Mouse (Mus musculus) heart, postnatal 0 days (tissue): Measurements from ENCODE around the gene Rps6. TPM values are rescaled to one million over a fixed set of nuclear protein-coding genes. Genes with fewer than 3 reads are reported as not detected.
"Not testable (repeated sequence)": the region's sequence is repeated elsewhere in the genome, so short reads cannot be mapped to it uniquely, and the experiment has no call there.

Source experiments
- ATAC-seq: fragments of 200-750 bp; cut with Nextera tagmentation; 2 replicates; pipeline ENCODE4 v1.8.0; 2017; ENCODE audit warnings: low read depth, moderate number of reproducible peaks, moderate library complexity; ENCODE audit not compliant: insufficient read depth
- DNase-seq: peaks from one replicate; pipeline ENCODE4 v3.0.0-alpha.2; 2016; ENCODE audit warnings: low spot score
- H3K27ac ChIP-seq: fragments of 300-500 bp; sonication (generic); 2 replicates; pipeline ENCODE4 v1.5.1; 2014; ENCODE audit warnings: low read depth, mild to moderate bottlenecking
- H3K27me3 ChIP-seq: fragments of 300-500 bp; sonication (generic); 2 replicates; pipeline ENCODE4 v1.6.1; 2014; ENCODE audit warnings: low read length, mixed read lengths; ENCODE audit not compliant: control insufficient read depth, insufficient read depth
- H3K36me3 ChIP-seq: fragments of 300-500 bp; sonication (generic); replicated peaks from 2 replicates; pipeline ENCODE4 v1.6.1; 2014; ENCODE audit warnings: low read length, mixed read lengths; ENCODE audit not compliant: control insufficient read depth, insufficient read depth
- H3K4me1 ChIP-seq: fragments of 300-500 bp; sonication (generic); 2 replicates; pipeline ENCODE4 v1.6.1; 2014; ENCODE audit warnings: antibody characterized with exemption; ENCODE audit not compliant: control insufficient read depth, insufficient read depth
- H3K4me2 ChIP-seq: fragments of 300-500 bp; sonication (generic); 2 replicates; pipeline ENCODE4 v1.6.1; 2014; ENCODE audit warnings: low read depth, mild to moderate bottlenecking, low read length, moderate library complexity
- H3K4me3 ChIP-seq: fragments of 300-500 bp; sonication (generic); 2 replicates; pipeline ENCODE4 v1.5.1; 2014; ENCODE audit warnings: low read depth, low read length
- H3K9ac ChIP-seq: fragments of 300-500 bp; sonication (generic); replicated peaks from 2 replicates; pipeline ENCODE4 v1.6.1; 2014; ENCODE audit warnings: low read depth, low read length, mixed read lengths
- H3K9me3 ChIP-seq: fragments of 300-500 bp; sonication (generic); replicated peaks from 2 replicates; pipeline ENCODE4 v1.6.1; 2016; ENCODE audit warnings: low read length; ENCODE audit not compliant: control insufficient read depth
- CTCF ChIP-seq: IDR thresholded peaks from 2 replicates; pipeline ENCODE4 v1.5.1; 2016; ENCODE audit warnings: antibody characterized with exemption, control low read depth, low read depth
- EP300 ChIP-seq: IDR thresholded peaks from 2 replicates; pipeline ENCODE4 v1.6.1; 2016; ENCODE audit warnings: antibody characterized with exemption, low read depth
- WGBS: fragments of 180-500 bp; shearing (Covaris S2); extraction: QIAGEN DNeasy Blood & Tissue Kit; methylation state at CpG from one replicate; pipeline ENCODE4 v1.1.7; 2014; 5-methylcytosine and 5-hydroxymethylcytosine counted together
- polyA plus RNA-seq: library from polyadenylated mRNA; unstranded; fragments of >200 nt; fragmentation: Nextera tagmentation; extraction: Ambion mirVana; gene quantifications from 2 replicates; pipeline ENCODE4 v1.2.1, GENCODE M21; 2015
- total RNA-seq: library from RNA; depleted of rRNA; stranded (reverse); fragments of >200 nt; gene quantifications from 2 replicates; pipeline ENCODE4 v1.2.3, GENCODE M21; 2014; ENCODE audit warnings: low replicate concordance

Rps6 gene
- total and polyA plus RNA-seq, 2 experiments from 2014 or later, result 324 to 1,057 TPM

GRCm38 (mm10) chr4:86851331-86851730, 5.9 kb downstream of the Rps6 start:
- Histone ChIP-seq H3K9ac (no peak overlapping the region), H3K4me1 (0 out of 2 replicates have a peak, but pooled peaks cover 6% of the 10 kb centered on the region), H3K36me3 (peaks cover 48% of the 10 kb centered on the region), H3K27me3 (no peaks in the 10 kb centered on the region), H3K4me3 (no peak overlapping the region), H3K27ac (no peak overlapping the region), H3K9me3 (no peaks in the 10 kb centered on the region), H3K4me2 (no peak overlapping the region)
- WGBS, result 48% methylated on average over 2 of the region's 2 CpGs
- DNase-seq (no peak), ATAC-seq (no peak)
- no peak for TF ChIP-seq CTCF

GRCm38 (mm10) chr4:86847246-86847645, 10.0 kb downstream of the Rps6 start:
- H3K4me2 ChIP-seq, result no peak overlapping the region
- no peak overlapping the region for H3K9ac ChIP-seq
- H3K36me3 ChIP-seq, result peaks cover 47% of the 10 kb centered on the region
- H3K27me3 ChIP-seq, result no peaks in the 10 kb centered on the region
- H3K9me3 ChIP-seq, result no peaks in the 10 kb centered on the region
- H3K4me3 ChIP-seq, result no peak overlapping the region
- DNase-seq (no peak), ATAC-seq (no peak)
- no peak overlapping the region for H3K27ac ChIP-seq
- TF ChIP-seq EP300, result no peak
- TF ChIP-seq CTCF, result no peak
- 60% methylated on average over 2 of the region's 2 CpGs for WGBS
- no peaks in the 10 kb centered on the region for H3K4me1 ChIP-seq

- Histone ChIP-seq H3K36me3 (peaks cover 65% of the 10 kb centered on the region), H3K9ac (no peak overlapping the region), H3K27me3 (no peaks in the 10 kb centered on the region), H3K4me2 (no peak overlapping the region), H3K9me3 (no peaks in the 10 kb centered on the region), H3K4me3 (no peak overlapping the region), H3K27ac (no peak overlapping the region), H3K4me1 (no peaks in the 10 kb centered on the region)
- TF ChIP-seq CTCF (no peak), EP300 (no peak)
- no peak for ATAC-seq
- no peak for DNase-seq
- WGBS, result 94% methylated on average over 3 of the region's 3 CpGs
Observed at GRCm38 (mm10) chr4:86845384-86845783, 11.8 kb downstream of the Rps6 start.

- H3K36me3 ChIP-seq, result peaks cover 79% of the 10 kb centered on the region
- ATAC-seq, DNase-seq, H3K27me3 ChIP-seq, H3K27ac ChIP-seq, H3K4me2 ChIP-seq, H3K9ac ChIP-seq, H3K9me3 ChIP-seq, H3K4me3 ChIP-seq, H3K4me1 ChIP-seq: not testable (repeated sequence)
- WGBS, result 98% methylated on average over 2 of the region's 2 CpGs
Observed at GRCm38 (mm10) chr4:86841141-86841540, 16.1 kb downstream of the Rps6 start.

- no peak for TF ChIP-seq EP300
- TF ChIP-seq CTCF, result no peak
- H3K36me3 ChIP-seq, result peaks cover 71% of the 10 kb centered on the region
Observed at GRCm38 (mm10) chr4:86831896-86832295, 25.3 kb downstream of the Rps6 start.

GRCm38 (mm10) chr4:86825143-86825542, 32.1 kb downstream of the Rps6 start:
- H3K9me3 ChIP-seq, result no peaks in the 10 kb centered on the region
- DNase-seq (no peak), ATAC-seq (no peak)
- TF ChIP-seq EP300 (no peak), CTCF (no peak)
- no peak overlapping the region for H3K9ac ChIP-seq
- no peak overlapping the region for H3K27ac ChIP-seq
- H3K4me2 ChIP-seq, result no peak overlapping the region
- 48% methylated on average over 7 of the region's 7 CpGs for WGBS
- no peak overlapping the region for H3K4me3 ChIP-seq
- H3K27me3 ChIP-seq, result no peaks in the 10 kb centered on the region
- H3K36me3 ChIP-seq, result peaks cover 69% of the 10 kb centered on the region
- no peaks in the 10 kb centered on the region for H3K4me1 ChIP-seq

More at GRCm38 (mm10) chr4:86831896-86832295, 25.3 kb downstream of the Rps6 start:
- DNase-seq, result no peak
- Histone ChIP-seq H3K4me1 (no peaks in the 10 kb centered on the region), H3K9ac (no peak overlapping the region), H3K9me3 (no peaks in the 10 kb centered on the region), H3K27me3 (no peaks in the 10 kb centered on the region), H3K4me3 (no peak overlapping the region), H3K27ac (no peak overlapping the region), H3K4me2 (no peak overlapping the region)
- ATAC-seq, result no peak
- 95% methylated on average over 2 of the region's 2 CpGs for WGBS
